Comparison of ENCODE assay signal across 16 mouse cellular contexts in genomic region chr15:94523251-94523650, GRCm38 (mm10). TPM values are rescaled to one million over a fixed set of nuclear protein-coding genes. Genes with fewer than 3 reads are reported as not detected.
DNase-seq lines count a peak whose midpoint lies in the region; TF ChIP-seq lines count a peak whose summit lies in the region.
"Had no signal": no experiment of that assay in that cellular context is flagged by ENCODE, and none has a peak within 500 bp of the region (broad histone marks: within the 10 kb centered on the region; RNA-seq: fewer than 3 reads in every experiment).

No protein-coding gene starts in this region.

- WGBS in embryonic facial prominence, embryonic 10.5 days, result 88% methylated on average over 28 of the region's 28 CpGs

- H3K4me1 ChIP-seq in testis, adult 2 months (ENCODE audit: control insufficient read depth, insufficient read depth, low read length), result peaks cover 4% of the 10 kb centered on the region; the same call in 1 of the 2 replicates
- H3K4me1 ChIP-seq in ES-E14 (ENCODE audit: control insufficient read depth in 2 of 2, insufficient read depth in 2 of 2, low read length in 2 of 2, poor library complexity in 1 of 2), result no peaks in the 10 kb centered on the region
- H3K4me1 ChIP-seq in embryonic facial prominence, embryonic 10.5 days, result no peaks in the 10 kb centered on the region
- H3K4me1 ChIP-seq: embryonic facial prominence, embryonic 15.5 days; heart, embryonic 13.5 days had no signal

- TF ChIP-seq POLR2A in testis, adult 2 months (IDR thresholded peaks at IDR 0.05; ENCODE audit: control insufficient read depth, low read depth, low read length), result no peak

- in situ Hi-C loops in ES-E14 (cut with MboI; ENCODE audit: low sequenced_read_pairs in 2 of 2, unreplicated experiment in 2 of 2), result no loop called here

- DNase-seq in testis, postnatal 10 days (ENCODE audit: low spot score), result no peak
- DNase-seq in ES-E14 (ENCODE audit: low read depth, low spot score), result no peak
- peak; percentile 11 for DNase-seq in adrenal gland, postnatal 25 days
- no peak for DNase-seq in gastrocnemius, postnatal 25 days
- DNase-seq in embryonic facial prominence, embryonic 10.5 days (ENCODE audit: low spot score), result no peak
- DNase-seq: cerebellum, adult 2 months; cerebellum, postnatal 10 days; gastrocnemius, adult 2 months; heart, postnatal 36 days; kidney, adult 9 months had no signal

- TF ChIP-seq CTCF in testis, adult 2 months (IDR thresholded peaks at IDR 0.05; ENCODE audit: control insufficient read depth, insufficient read depth, insufficient replicate concordance, low read depth, low read length), result no peak

- peak overlapping the region; percentile 45 for H3K4me3 ChIP-seq in testis, adult 2 months (ENCODE audit: control insufficient read depth, low read depth, low read length)
- H3K4me3 ChIP-seq in ES-E14 (ENCODE audit: insufficient read depth in 1 of 2, low read depth in 1 of 2, low read length in 2 of 2, poor library complexity in 1 of 2, severe bottlenecking in 1 of 2), result peak overlapping the region in 1 of 2 experiments; percentile 33; a peak in 1 of 4 replicates
- no peak overlapping the region for H3K4me3 ChIP-seq in embryonic facial prominence, embryonic 10.5 days
- H3K4me3 ChIP-seq: embryonic facial prominence, embryonic 15.5 days; erythroblast, embryonic 14.5 days; forebrain, embryonic 10.5 days; gastrocnemius, adult 2 months; heart, embryonic 13.5 days; hindbrain, embryonic 15.5 days had no signal

- no peak overlapping the region for H3K27ac ChIP-seq in testis, adult 2 months (ENCODE audit: control insufficient read depth, insufficient read depth, low read depth, low read length)
- no peak overlapping the region for H3K27ac ChIP-seq in ES-E14 (ENCODE audit: insufficient read depth, low read depth, low read length, poor library complexity, severe bottlenecking)
- H3K27ac ChIP-seq in embryonic facial prominence, embryonic 10.5 days (replicated peaks), result no peak overlapping the region
- H3K27ac ChIP-seq: embryonic facial prominence, embryonic 15.5 days; forebrain, embryonic 10.5 days; gastrocnemius, adult 2 months; heart, embryonic 13.5 days; hindbrain, embryonic 15.5 days had no signal

- H3K36me3 ChIP-seq in testis, adult 2 months (ENCODE audit: control insufficient read depth, insufficient read depth, low read length), result no peaks in the 10 kb centered on the region
- H3K36me3 ChIP-seq in ES-E14 (ENCODE audit: control insufficient read depth, insufficient read depth, low read length, poor library complexity, severe bottlenecking), result no peaks in the 10 kb centered on the region; the same call in 1 of the 2 replicates
- H3K36me3 ChIP-seq in embryonic facial prominence, embryonic 10.5 days (replicated peaks), result peaks cover 25% of the 10 kb centered on the region
- H3K36me3 ChIP-seq: hindbrain, embryonic 15.5 days had no signal

- H3K9ac ChIP-seq in ES-E14 (ENCODE audit: insufficient read depth, low read depth, low read length, poor library complexity, severe bottlenecking), result 0 out of 2 replicates have a peak overlapping the region, but pooled peaks have one; percentile 9
- H3K9ac ChIP-seq: embryonic facial prominence, embryonic 15.5 days; heart, embryonic 13.5 days; hindbrain, embryonic 15.5 days had no signal

- H3K27me3 ChIP-seq in testis, adult 2 months (ENCODE audit: control insufficient read depth, insufficient read depth, low read length), result no peaks in the 10 kb centered on the region
- H3K27me3 ChIP-seq in embryonic facial prominence, embryonic 10.5 days (replicated peaks; ENCODE audit: low read depth, poor library complexity, severe bottlenecking), result no peaks in the 10 kb centered on the region
- H3K27me3 ChIP-seq: embryonic facial prominence, embryonic 15.5 days; heart, embryonic 13.5 days; hindbrain, embryonic 15.5 days had no signal

- no peaks in the 10 kb centered on the region for H3K9me3 ChIP-seq in ES-E14 (ENCODE audit: control insufficient read depth, insufficient read depth, low read depth, low read length)
- H3K9me3 ChIP-seq in embryonic facial prominence, embryonic 10.5 days, result no peaks in the 10 kb centered on the region
- H3K9me3 ChIP-seq: embryonic facial prominence, embryonic 15.5 days; heart, embryonic 13.5 days; hindbrain, embryonic 15.5 days had no signal

TF ChIP-seq in ES-E14, 5 proteins besides CTCF, POLR2A, EP300 and RAD21:
- no peak for TF ChIP-seq ZNF384 (IDR thresholded peaks at IDR 0.05; ENCODE audit: low read depth, low read length)
- no peak for TF ChIP-seq ZC3H11A (IDR thresholded peaks at IDR 0.05; ENCODE audit: borderline replicate concordance, low read depth, low read length)
TF ChIP-seq in ES-E14: peak in this region for 0.

RNA-seq across cellular contexts. Expression of gene Pus7l, which starts 20.1 kb away (rescaled TPM):
- 4.5 and 5.3 TPM in 2 replicates for polyA plus RNA-seq in testis, adult 2 months (2012; rRNA removed)
- total RNA-seq in ES-E14 (2012; rRNA removed), result 4.1 and 6.6 TPM in 2 replicates
- 5.0 and 6.0 TPM in 2 replicates for total RNA-seq in adrenal gland, postnatal 25 days (2021)
- total RNA-seq in gastrocnemius, postnatal 25 days (2021), result 1 to 10 TPM; 1.1 to 1.5 TPM
- 8.9 and 10.5 TPM in 2 replicates for polyA plus RNA-seq in embryonic facial prominence, embryonic 10.5 days (2016; fragmentation: Nextera tagmentation; extraction: Ambion mirVana)

RNA-seq across cellular contexts. Expression of gene Irak4, which starts 20.2 kb away (rescaled TPM):
- 4.7 and 5.1 TPM in 2 replicates for polyA plus RNA-seq in testis, adult 2 months (2012; rRNA removed)
- 2.3 and 2.4 TPM in 2 replicates for total RNA-seq in ES-E14 (2012; rRNA removed)
- 14.4 and 18.5 TPM in 2 replicates for total RNA-seq in adrenal gland, postnatal 25 days (2021)
- total RNA-seq in gastrocnemius, postnatal 25 days (2021), result 1 to 10 TPM; 3.0 to 3.8 TPM
- 2.8 and 3.3 TPM in 2 replicates for polyA plus RNA-seq in embryonic facial prominence, embryonic 10.5 days (2016; fragmentation: Nextera tagmentation; extraction: Ambion mirVana)

RNA-seq across cellular contexts. Expression of gene Adamts20, which starts 58.0 kb away (rescaled TPM):
- polyA plus RNA-seq in testis, adult 2 months (2012; rRNA removed), result 1.4 and 1.5 TPM in 2 replicates
- 0.63 and 0.80 TPM in 2 replicates for total RNA-seq in ES-E14 (2012; rRNA removed)
- 1.8 and 2.3 TPM in 2 replicates for total RNA-seq in adrenal gland, postnatal 25 days (2021)
- 10 to 100 TPM; 12.0 to 13.9 TPM for total RNA-seq in gastrocnemius, postnatal 25 days (2021)
- polyA plus RNA-seq in embryonic facial prominence, embryonic 10.5 days (2016; fragmentation: Nextera tagmentation; extraction: Ambion mirVana), result 2.9 and 3.1 TPM in 2 replicates
- polyA plus RNA-seq: erythroblast, embryonic 14.5 days had no signal
